Mouse (Mus musculus) lung, adult 10 weeks (tissue): ENCODE results near the gene Zfp383. TPM values are rescaled to one million over a fixed set of nuclear protein-coding genes. Genes with fewer than 3 reads are reported as not detected.

Experiments
- polyA plus RNA-seq: library from polyadenylated mRNA; stranded (reverse); fragments of 350-450 nt; fragmentation: Illumina TruSeq; extraction: RNeasy Lipid Tissue Mini Kit (QIAGEN cat#74804); gene quantifications from one replicate; pipeline ENCODE4 v1.2.3, GENCODE M21; 2014; ENCODE audit warnings: low read depth, low replicate concordance; ENCODE audit not compliant: insufficient read depth

The Zfp383 gene
- 4.4 TPM for polyA plus RNA-seq

GRCm38 (mm10) chr7:29908130-29908950 is at the start of gene Zfp383:
Zfp383 (plus strand) TSS chr7:29908223.

GRCm38 (mm10) chr7:29859532-29860517 is 48.2 kb upstream of the Zfp383 start, which contains the start of gene Zfp420:
Zfp420 (plus strand) TSS chr7:29859979.

GRCm38 (mm10) chr7:29905966-29906681 is 1.9 kb upstream of the Zfp383 start, which contains the start of gene Zfp27:
Zfp27 (minus strand) TSS chr7:29906572.

GRCm38 (mm10) chr7:29953513-29954401 is 45.7 kb downstream of the Zfp383 start, which contains the start of gene Zfp74:
Zfp74 (minus strand) TSS chr7:29954089.

Other genes starting within 250 kb of the Zfp383 start
- not detected for gene Catsperg2, start 181.2 kb upstream of the Zfp383 start, polyA plus RNA-seq
- gene Zfp84, start 139.7 kb upstream of the Zfp383 start, polyA plus RNA-seq: 3.6 TPM
- gene Zfp30, start 124.2 kb upstream of the Zfp383 start, polyA plus RNA-seq: 1.2 TPM
- 5.0 TPM for gene Zfp790, start 92.1 kb upstream of the Zfp383 start, polyA plus RNA-seq
- 1.3 TPM for gene Zfp940, start 54.6 kb upstream of the Zfp383 start, polyA plus RNA-seq
- gene Zfp420, start 48.2 kb upstream of the Zfp383 start, polyA plus RNA-seq: 3.3 TPM
- gene Zfp27, start 1.7 kb upstream of the Zfp383 start, polyA plus RNA-seq: 2.4 TPM
- 4.0 TPM for gene Zfp74, start 45.9 kb downstream of the Zfp383 start, polyA plus RNA-seq
- 2.4 TPM for gene Zfp568, start 75.7 kb downstream of the Zfp383 start, polyA plus RNA-seq
- 2.8 TPM for gene Zfp14, start 143.2 kb downstream of the Zfp383 start, polyA plus RNA-seq
- 3.7 TPM for gene Zfp82, start 164.7 kb downstream of the Zfp383 start, polyA plus RNA-seq
- not detected for gene Gm26920, start 182.2 kb downstream of the Zfp383 start, polyA plus RNA-seq
- gene Zfp566, start 182.3 kb downstream of the Zfp383 start, polyA plus RNA-seq: 3.7 TPM
- gene Zfp260, start 186.6 kb downstream of the Zfp383 start, polyA plus RNA-seq: 34.1 TPM
- 0.50 TPM for gene Zfp382, start 213.7 kb downstream of the Zfp383 start, polyA plus RNA-seq